ENCODE assay signal across 8 mouse cellular contexts in the genomic region with DNA sequence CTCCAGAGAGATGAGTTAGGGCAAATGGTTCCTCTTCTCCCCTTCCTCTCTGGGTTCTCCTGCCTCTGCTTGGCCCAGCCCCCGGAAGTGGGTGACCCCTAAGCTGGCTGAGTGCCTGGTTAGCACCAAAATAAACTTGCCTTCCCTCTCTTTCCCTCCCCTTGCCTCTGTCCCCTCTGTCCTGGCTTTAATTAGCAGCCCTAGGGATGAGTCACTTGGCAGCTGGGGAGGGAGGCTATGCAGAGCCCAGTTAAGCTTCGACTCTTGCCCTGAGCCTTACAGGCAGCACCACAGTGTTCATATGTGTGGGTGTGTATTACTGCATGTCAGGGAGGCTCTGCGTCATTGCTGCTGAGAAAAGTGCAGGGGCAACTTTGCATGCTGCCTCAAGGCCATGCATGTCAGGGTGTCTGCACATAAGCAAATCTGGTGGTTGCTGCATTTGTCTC. TPM values are rescaled to one million over a fixed set of nuclear protein-coding genes. Genes with fewer than 3 reads are reported as not detected.
DNase-seq lines count a peak whose midpoint lies in the region; ATAC-seq and TF ChIP-seq lines count a peak whose summit lies in the region.

No protein-coding gene starts in this region.

- H3K36me3 ChIP-seq in kidney, embryonic 14.5 days (ENCODE audit: control insufficient read depth, insufficient read depth, low read length), result no peaks in the 10 kb centered on the region
- H3K36me3 ChIP-seq in heart, embryonic 11.5 days (ENCODE audit: control insufficient read depth, insufficient read depth, low read length), result no peaks in the 10 kb centered on the region

- H3K4me3 ChIP-seq in kidney, embryonic 14.5 days (ENCODE audit: low read length), result no peak overlapping the region
- no peak overlapping the region for H3K4me3 ChIP-seq in heart, embryonic 11.5 days (ENCODE audit: low read depth, low read length)
- no peak overlapping the region for H3K4me3 ChIP-seq in left cerebral cortex, adult 2 months

- TF ChIP-seq CTCF in left cerebral cortex, adult 2 months (IDR thresholded peaks at IDR 0.05), result no peak

- intact Hi-C loops in left cerebral cortex, adult 2 months (cut with DNase I), result no loop called here

- no peak for ATAC-seq in kidney, embryonic 14.5 days (ENCODE audit: low FRiP score, low TSS enrichment)
- ATAC-seq in heart, embryonic 11.5 days (replicated peaks; ENCODE audit: insufficient number of reproducible peaks, low FRiP score, low TSS enrichment), result peak; percentile 59; the same call in 1 of the 2 replicates
- ATAC-seq in neutrophil, adult 5-6 weeks (ENCODE audit: extremely low read depth, insufficient number of reproducible peaks, low FRiP score, poor library complexity, severe bottlenecking), result peak; percentile 58; the same call in 1 of the 2 replicates

- DNase-seq in kidney, adult 11 months, result peak; percentile 37
- DNase-seq in MEL-GATA-1-ER (ENCODE audit: extremely low read depth, low read depth), result peak; percentile 20
- peak; percentile 32 to 34 for DNase-seq in cerebellum, postnatal 14 days
- peak; percentile 9 to 36 for DNase-seq in left cerebral cortex, adult 2 months (ENCODE audit: extremely low spot score in 1 of 2, low spot score in 2 of 2)
- no peak for DNase-seq in testis, postnatal 10 days (ENCODE audit: low spot score)

- H3K4me1 ChIP-seq in kidney, embryonic 14.5 days (ENCODE audit: control insufficient read depth, insufficient read depth, low read length), result no peaks in the 10 kb centered on the region
- peaks cover 14% of the 10 kb centered on the region; the same call in 1 of the 2 replicates for H3K4me1 ChIP-seq in heart, embryonic 11.5 days (ENCODE audit: control insufficient read depth, insufficient read depth, low read length)

- no peaks in the 10 kb centered on the region; the same call in 1 of the 2 replicates for H3K27me3 ChIP-seq in kidney, embryonic 14.5 days (ENCODE audit: control insufficient read depth, insufficient read depth, low read length)
- H3K27me3 ChIP-seq in heart, embryonic 11.5 days (ENCODE audit: control insufficient read depth, insufficient read depth, low read length), result peaks cover 22% of the 10 kb centered on the region

- H3K9ac ChIP-seq in kidney, embryonic 14.5 days (ENCODE audit: low read depth, low read length), result no peak overlapping the region
- H3K9ac ChIP-seq in heart, embryonic 11.5 days (ENCODE audit: low read depth, low read length), result no peak overlapping the region

- H3K4me2 ChIP-seq in kidney, embryonic 14.5 days (replicated peaks; ENCODE audit: low read depth, low read length), result no peak overlapping the region
- peak overlapping the region; percentile 22; the same call in 1 of the 2 replicates for H3K4me2 ChIP-seq in heart, embryonic 11.5 days

- no peak overlapping the region for H3K27ac ChIP-seq in kidney, embryonic 14.5 days (ENCODE audit: low read depth, low read length)
- H3K27ac ChIP-seq in heart, embryonic 11.5 days (ENCODE audit: low read depth, low read length), result peak overlapping the region; percentile 68
- H3K27ac ChIP-seq in left cerebral cortex, adult 2 months, result peak overlapping the region; percentile 56

- H3K9me3 ChIP-seq in kidney, embryonic 14.5 days (ENCODE audit: control insufficient read depth, low read length), result no peaks in the 10 kb centered on the region
- no peaks in the 10 kb centered on the region for H3K9me3 ChIP-seq in heart, embryonic 11.5 days (replicated peaks; ENCODE audit: control insufficient read depth, low read length)

- 35% methylated on average over 3 of the region's 3 CpGs for WGBS in kidney, embryonic 14.5 days
- WGBS in heart, embryonic 11.5 days (ENCODE audit: insufficient replicate concordance), result 25% methylated on average over 3 of the region's 3 CpGs

RNA-seq across cellular contexts. Expression of gene Iqsec2, which starts 28.4 kb away (rescaled TPM):
- 3.8 and 4.0 TPM in 2 replicates for polyA plus RNA-seq in kidney, embryonic 14.5 days (2014; fragmentation: Nextera tagmentation; extraction: Ambion mirVana)
- polyA plus RNA-seq in heart, embryonic 11.5 days (2014; fragmentation: Nextera tagmentation; extraction: Ambion mirVana), result 21.6 and 23.6 TPM in 2 replicates
- 100 to 1,000 TPM; 152 to 155 TPM for total RNA-seq in left cerebral cortex, adult 2 months (2021)
- 0.23 and 0.74 TPM in 2 replicates for total RNA-seq in neutrophil, adult 5-6 weeks (2017)

Comparison
In these comparisons a context has a peak if more than half of its experiments do, and no peak if none do; other contexts are left out.
1. RNA of gene Iqsec2, which starts 28.4 kb away (total RNA-seq): 152 to 155 TPM in left cerebral cortex, adult 2 months; 0.23 to 0.74 TPM in neutrophil, adult 5-6 weeks; every median in the first group is over 10 times any median in the second.